Mouse (Mus musculus) thymus, postnatal 4 days (tissue): Measurements from ENCODE around the gene Ccdc187.
A peak's percentile ranks its signal among the peaks of the same experiment; 100 is the strongest.

Experiments used
- DNase-seq: peaks from one replicate; pipeline ENCODE4 v3.0.0; 2021

Gene Ccdc187

DNA sequence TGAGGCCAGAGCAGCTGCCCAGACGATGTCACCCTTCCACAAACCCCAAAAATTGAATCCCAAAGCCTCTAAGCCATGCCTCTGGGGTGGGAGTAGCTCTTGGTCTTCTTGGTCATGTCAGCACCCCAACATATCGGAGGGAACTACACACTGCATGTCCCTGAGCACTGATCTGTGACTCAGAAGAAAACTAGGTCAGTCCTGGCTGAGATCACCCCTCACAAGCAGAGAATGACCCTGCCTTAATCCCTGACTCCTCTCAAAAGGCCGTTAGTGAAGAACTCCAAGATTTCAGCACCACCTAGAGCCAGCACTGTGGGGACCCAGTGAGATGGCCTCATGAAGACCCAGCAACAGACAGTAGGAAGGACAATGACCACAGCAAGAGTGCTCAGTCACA lies 26.1 kb downstream of the Ccdc187 start:
- no peak for DNase-seq

DNA sequence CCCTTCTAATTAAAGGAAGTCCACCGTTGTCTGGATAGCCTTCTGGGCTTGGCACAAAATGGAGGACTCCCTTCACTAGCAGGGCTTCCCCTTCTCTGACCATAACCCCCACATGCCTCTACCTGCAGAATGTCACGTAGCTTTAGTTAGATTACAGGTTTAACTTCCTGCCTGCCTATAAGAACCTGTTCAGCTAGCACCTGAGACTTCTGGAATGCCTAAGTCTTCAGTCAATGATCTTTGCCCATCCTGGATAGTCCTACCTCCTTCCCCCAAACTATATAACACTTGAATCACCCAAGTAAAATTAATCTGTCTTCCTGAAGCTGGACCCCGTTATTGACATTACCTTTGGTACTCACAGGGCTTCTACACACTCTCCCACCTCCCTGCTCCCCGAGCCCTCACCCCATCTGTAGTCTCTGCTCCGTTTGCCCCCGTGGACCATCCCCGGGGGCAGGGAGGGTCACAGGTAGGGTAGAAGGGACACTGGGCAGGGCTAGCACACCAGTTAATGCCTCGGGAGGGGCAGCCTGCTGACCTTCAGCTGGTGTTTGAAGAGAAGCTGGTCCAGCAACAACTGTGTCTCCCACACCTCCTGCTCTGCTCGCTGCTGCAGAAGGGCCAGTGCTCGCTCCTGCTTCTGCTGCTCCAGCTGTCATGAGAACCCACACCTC lies 28.2 kb downstream of the Ccdc187 start:
- DNase-seq: no peak

DNA sequence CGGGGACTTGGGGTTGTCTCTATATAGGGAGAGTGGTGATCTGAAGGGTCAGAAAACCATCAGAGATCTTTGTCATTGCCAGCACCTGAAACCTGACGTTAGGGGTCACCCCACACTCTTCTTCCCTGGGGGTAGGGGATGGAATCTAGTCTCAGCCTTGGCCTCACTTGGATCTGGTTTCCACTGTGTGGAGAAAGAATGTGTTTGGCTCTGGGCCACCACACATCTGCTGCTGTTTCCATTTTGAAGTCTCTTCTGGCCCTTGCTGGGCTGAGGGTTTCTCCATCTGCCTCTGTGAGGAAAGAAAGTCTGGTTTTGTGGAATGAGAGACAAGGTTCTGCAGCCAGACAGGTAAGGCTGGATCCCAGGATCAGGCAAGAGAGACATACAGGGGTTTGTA lies 29.3 kb downstream of the Ccdc187 start:
- no peak for DNase-seq

DNA sequence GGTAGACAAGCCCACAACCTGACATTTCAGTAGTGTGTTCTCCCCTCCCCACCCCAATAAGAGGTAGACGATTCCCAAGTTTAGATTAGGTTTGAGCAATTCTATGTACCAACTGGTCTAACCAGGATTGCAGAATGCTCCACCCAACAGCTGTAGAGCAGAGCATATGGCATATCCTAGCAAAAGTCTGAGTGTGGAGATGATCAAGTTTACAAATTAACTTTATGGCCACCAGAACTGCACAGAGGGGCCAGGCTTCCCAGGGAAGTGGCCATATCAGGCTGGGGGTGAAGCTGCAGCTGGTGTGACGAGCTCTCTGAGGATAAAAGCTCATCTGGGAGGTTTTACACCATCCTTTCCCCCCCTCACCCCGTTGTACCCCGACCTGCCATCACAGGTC lies 29.7 kb downstream of the Ccdc187 start:
- DNase-seq: no peak

DNA sequence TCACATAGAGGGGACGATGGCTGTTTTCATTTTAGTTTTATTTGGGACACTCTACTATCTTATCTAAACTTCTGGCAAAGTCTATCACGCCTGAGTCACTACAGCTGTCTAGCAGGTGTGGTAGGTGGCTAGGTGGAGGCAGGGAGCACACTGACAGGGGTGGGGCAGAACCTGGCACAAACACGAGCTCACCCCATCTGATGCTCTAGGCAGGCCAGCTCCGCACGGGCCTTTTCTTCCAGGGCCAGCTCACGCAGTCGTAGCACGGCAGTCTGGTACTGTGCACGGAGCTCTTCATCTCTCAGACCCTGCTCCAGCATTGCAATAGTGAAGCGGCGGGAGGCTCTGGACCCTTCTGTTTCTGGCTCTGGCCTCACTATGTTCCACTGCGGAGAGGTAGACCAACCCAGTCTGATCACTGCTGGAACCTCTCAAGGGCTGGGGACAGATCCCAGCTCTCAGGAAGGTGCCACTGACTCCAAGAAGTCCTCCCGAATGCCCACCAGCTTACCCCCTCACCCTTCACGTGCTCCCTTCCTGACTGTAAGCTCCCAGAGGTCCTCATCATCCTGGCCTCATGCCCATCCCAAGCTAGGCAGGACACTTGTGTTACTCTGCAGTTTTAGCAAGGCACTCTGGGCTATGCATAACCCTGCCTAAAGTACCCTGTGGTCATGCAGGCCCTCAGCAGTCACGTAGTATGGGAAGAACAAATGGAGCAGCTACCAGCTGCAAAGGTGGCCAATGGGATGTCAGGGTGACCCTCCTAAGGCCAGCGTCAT lies 36.9 kb downstream of the Ccdc187 start:
- no peak for DNase-seq

DNA sequence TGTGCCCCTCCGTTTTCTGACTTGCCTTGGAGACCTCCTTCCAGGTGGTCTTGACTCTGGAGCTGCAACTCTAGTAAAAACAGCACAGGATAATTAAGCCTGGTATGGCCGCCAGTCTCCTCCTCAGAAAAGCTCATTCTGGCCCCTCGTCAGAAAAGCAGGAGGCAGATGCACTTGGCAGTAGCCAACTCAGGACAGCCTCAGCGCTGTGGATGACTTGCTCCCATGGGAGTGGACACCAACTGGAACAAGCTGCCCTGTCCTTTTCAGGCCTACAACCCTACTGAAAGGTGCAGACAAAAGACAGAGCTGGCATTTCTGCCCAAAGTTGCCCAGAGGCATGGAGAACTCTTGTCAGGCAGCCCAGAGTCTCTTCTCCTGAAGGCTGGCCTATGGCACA lies 39.5 kb downstream of the Ccdc187 start:
- no peak for DNase-seq

DNA sequence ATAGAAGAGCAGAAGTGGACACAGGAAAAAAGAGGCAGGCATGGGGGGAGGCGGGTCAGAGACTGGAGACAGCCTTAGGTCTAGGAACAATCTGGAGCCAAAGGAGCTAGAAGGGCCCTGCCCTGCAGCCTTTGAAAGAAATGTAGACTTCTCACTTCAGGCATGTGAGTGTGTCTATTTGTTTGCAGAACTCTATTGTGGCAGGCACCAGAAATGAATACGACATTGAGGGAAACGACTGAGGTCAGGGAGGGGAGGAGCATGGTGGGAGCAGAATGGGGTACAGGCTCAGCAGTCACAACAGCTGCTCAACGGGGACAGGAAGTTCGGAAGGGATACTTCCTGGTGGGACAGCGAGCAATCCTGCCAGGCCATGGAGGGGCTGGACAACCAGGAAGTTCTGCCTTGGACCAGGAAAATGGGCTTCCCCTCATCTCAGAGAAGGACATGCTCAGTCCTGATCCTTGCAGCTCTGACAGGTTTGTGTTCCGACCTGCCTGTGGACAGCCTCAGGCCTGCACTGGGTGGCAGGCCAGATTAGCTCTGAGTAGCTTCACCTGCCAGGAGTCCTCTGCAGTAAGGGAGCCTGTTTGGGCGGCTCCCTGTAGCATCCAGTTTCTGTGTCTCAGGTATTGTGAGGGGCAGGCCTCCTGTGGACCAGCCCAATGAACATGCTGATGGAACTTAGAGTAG lies 41.7 kb downstream of the Ccdc187 start:
- DNase-seq: no peak

DNA sequence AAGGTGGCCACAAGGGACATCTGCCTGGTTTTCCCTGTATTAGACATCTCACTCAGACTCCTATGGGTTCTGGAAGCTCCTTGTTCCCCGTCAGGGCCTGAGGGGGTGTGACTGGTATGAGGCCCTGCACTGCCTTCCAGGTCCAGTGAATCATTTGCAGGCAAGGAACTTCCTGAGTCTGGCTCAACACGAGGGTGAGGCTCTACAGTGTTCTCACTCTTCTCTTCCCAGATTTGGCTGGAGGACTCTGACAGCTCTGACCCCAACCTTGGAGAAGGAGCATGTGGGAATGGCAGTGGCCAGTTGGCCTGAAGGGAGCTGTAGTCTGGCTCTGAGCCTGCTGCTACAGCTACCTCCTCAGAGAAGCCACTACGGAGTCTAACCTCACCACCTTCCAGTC lies 46.8 kb downstream of the Ccdc187 start:
- DNase-seq: no peak

DNA sequence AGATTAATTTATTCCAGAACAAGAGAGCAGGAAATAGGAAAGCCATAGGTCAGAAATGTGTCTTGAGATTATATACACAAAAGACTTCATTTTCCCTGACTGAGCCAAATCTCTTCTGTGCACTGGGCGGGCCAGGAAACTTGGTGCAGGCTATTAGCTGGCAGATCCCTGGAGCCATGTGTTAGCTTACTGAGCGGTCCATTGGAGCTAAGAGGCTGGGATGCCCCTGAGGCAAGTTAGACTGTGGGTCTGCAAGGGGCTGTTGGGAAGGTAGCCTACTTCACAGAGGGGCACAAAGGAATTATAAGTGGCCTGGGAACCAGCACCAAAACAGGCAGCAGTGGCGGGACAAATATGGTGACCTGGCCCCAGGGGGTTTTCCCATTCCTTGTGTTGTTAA lies 53.5 kb downstream of the Ccdc187 start:
- no peak for DNase-seq

DNA sequence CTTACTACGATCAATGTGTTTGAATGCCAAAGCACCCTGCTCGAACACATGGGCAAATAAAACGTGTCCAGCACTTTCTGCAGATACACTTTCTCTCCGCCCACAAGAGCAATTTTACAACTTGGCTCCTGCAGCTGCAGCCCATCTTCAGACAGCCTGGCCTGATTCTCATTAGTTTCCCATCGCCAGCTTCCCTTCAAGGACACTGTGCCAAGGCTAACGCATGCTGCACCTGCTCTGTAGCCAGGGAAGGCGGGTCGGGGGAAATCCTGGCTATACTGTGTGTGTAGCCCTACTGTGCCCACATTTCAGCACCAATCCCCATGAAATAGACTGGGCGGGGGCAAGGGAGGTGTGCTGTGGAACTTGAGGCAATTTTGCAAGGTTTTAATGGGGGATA lies 54.0 kb downstream of the Ccdc187 start:
- no peak for DNase-seq

DNA sequence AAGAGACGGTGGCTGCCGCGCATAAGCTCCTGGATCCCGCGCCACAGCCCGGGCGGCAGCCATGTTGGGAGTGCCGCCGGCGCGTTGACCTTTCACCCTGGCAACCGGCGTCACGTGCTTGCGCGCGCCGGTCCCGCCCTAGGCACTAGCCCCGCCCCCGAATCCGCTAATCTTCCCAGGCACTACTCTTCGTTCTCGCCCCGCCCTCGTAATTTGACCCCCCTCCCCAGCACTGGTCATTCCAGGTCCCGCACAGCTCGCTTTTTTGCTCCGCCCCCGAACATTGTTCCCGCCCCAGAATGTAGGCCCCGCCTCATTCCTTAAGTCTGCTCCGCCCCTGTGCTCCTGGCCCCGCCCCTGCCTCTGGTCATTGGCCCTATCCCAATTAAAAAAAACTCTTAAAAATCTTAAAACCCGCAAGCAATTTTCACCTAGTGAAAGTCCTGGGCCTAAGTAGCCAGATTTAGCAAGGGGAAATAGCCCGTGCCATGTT lies 57.0 kb downstream of the Ccdc187 start, which contains the start of gene Qsox2:
Gene Qsox2 (minus strand): TSS at position 236 of the 493 bp plus-strand sequence.
- peak; percentile 93 for DNase-seq

DNA sequence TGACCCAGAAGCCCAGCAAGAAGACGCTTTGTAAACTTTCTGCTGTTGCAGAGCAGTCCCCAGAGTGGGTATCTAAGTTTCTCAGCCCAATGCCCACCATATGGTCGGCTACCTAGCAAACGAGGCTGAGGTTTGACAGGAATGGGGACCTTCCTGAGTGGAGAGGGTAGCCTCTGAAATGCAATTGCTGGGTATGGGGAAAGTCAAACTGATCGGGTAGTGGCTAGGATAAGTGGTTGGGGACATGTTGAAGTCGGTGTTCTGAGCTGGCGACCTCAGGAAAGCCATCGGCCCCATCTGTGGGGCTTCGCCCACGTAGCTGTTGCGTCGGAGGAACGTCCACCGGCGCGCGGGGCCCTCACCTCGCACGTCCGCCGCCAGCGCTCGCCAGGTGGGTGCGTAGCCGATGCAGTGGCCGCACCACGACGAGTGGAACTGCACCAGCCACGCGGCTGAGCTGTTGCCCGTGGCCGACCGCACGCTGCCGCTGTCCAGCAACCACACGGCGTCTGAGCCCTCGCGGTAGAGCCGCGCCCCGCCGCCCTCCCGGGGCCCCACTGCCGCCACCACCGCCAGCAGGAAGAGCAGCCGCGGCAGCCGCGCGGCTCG lies 57.6 kb downstream of the Ccdc187 start:
- DNase-seq: no peak

DNA sequence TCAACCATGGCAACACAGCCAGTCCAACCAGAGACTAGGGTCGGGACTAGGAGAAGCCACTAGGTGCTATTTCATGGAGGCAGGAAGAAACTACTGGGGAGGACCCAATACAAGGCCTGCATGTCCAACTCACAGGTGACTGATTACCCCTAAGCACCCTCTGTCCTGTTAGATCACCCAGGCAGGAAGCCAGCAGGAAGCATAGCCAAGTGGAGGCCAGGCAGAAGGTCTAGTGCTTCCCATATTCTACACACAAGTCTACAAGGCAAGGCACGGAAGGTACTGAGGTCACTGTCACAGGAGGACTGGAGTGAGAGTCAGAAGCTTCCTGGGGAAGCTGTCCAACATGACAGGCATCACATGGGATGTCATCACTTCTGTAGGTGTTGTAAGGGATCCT lies 59.6 kb downstream of the Ccdc187 start:
- DNase-seq: peak; percentile 22

DNA sequence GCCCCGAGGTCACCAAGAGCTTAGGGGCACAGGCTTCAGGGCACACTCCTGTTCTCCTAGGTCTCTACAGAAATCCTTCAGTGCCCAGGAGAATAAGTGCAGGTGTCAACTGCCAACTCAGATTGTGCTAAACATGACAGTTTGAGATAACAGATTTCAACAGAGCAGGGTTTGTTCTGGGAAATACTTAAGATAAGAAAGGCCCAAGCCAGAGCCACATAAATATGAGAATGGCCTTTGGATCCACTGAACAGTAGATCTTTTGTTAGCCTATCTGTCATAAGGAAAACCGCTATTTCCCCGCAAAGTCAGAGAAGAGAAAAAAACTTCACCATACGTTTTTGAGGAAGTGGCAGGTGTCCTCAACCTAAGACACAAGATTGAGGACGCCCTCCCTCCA lies 60.1 kb downstream of the Ccdc187 start:
- no peak for DNase-seq

DNA sequence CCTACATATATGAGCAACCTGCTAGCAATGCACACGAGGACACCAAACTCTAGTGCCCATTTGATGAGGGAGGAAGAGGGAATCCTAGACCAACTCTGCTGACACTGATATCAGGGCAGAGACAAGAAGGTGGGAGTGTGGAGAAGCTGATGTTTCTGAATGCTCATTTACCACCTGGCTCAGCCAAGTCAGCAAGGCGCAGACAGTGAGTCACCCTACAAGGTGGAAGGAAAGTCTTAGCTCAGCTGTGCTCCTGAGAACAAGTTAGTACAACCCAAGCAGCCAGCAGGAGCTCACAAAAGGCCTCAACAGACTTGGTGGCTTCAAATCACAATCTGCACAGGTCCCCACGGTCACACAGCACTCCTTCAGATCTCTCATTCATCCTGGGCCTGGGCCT lies 63.0 kb downstream of the Ccdc187 start:
- DNase-seq: no peak

DNA sequence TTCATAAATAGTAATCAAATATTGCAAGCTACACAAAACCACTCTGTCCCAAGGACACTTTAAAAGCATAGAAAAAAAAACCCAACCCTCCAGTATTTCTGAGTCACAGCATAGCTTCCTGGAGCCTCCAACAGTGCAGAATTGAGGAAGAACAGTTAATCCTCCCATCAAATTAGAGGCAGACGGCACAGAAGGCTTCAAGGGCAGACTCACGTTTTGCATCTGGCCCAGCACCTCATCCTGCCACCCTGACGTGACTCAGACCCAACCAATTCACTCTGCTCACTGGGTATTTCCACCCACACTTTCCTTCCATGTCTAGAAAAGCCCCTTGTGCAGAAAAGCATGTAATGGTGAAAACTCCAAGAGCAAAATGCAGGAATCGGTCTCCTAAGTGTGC lies 64.1 kb downstream of the Ccdc187 start:
- DNase-seq: no peak

DNA sequence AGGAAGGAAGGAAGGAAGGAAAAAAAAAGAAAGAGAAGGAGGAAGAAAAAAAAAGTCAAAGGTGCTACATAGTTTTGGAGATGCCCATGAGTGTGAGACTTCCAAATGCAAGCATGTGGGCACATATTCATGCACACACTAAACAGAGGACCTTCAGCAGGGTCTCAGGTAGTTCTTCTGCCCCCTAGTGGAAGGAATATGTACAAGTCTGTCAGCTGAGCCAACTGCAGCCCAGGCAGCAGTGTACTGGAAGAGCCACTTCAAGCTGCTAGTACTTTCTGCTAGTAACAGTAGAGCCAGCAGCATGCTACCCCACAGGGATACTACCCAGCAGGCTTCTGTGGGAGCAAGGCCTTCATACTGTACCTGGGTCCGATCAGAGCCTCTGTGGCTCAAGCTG lies 66.6 kb downstream of the Ccdc187 start:
- DNase-seq: peak; percentile 42

DNA sequence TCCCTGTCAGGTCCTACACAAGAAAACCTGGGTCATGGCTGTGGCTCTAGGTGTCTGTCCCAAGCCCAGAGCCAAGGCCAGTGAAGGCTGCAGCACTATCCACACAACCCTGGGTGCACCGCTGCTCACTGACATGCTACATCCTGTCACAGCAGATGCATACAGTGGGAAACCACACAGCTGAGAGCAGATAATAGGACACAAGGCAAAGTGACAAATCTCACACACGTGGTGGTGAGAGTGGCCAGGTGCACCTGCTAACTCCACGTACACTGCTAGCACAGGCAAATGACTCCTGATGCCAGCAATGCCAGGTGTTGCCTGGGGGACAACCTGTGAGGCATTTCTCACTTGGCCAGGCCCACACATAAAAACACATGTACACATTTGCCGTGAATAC lies 69.1 kb downstream of the Ccdc187 start:
- DNase-seq: peak; percentile 55

DNA sequence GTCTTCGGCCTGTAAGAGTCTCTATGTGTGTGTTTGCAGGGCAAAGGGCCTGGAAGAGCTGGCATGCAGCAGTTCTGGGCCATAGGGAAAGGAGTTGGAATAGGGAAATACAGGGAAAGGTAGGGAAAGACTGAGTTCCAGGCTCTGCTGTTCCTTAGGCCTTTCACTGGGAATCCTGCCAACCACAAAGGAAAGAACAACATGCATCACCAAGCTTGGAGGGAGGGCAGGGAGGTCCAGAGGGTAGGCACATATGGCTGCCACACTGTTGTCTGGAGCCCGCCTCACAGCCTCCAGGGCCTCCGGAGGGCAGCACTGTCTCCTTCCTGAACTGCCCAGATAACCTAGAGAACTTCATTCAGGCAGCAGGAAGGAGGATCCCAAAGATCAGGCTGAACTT lies 70.4 kb downstream of the Ccdc187 start:
- DNase-seq: no peak

DNA sequence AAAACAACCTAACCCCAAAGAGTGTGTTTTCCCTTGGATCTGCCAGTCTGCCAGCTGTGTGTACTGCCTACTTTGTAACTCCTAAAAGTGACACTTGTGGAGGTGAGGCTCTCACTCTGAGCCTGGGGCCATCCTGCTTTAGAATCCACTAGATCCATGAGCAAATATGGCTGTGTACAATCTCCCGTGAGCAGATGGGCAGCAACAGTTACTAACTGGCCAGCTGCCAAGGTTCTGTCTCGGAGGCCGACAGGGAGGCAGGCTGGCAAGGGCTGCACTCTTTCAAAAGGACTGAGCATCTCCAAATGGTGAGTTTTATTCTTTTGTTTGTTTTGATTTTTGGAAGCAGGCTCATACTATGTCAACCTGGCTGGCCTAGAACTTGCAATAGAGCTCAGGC lies 79.8 kb downstream of the Ccdc187 start:
- DNase-seq: no peak

DNA sequence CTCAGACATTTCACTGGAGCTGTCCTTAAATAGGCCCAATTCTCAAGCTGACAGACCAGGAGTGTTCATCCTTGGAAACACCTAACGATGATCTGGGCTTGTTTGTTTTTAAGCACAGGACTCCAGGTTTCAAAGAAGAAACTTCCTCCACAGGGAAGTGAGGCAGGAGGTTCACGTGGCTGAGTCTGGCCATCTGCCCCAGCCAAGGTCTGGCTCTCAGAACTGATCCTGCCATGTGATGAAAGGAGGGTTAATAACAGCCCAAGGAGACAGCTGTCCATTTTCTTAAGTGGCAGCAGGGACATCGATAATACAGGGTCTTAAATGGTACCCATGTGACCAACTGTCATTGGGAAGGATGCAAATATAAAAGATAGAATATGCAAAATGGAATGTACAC lies 84.8 kb downstream of the Ccdc187 start:
- DNase-seq: no peak

DNA sequence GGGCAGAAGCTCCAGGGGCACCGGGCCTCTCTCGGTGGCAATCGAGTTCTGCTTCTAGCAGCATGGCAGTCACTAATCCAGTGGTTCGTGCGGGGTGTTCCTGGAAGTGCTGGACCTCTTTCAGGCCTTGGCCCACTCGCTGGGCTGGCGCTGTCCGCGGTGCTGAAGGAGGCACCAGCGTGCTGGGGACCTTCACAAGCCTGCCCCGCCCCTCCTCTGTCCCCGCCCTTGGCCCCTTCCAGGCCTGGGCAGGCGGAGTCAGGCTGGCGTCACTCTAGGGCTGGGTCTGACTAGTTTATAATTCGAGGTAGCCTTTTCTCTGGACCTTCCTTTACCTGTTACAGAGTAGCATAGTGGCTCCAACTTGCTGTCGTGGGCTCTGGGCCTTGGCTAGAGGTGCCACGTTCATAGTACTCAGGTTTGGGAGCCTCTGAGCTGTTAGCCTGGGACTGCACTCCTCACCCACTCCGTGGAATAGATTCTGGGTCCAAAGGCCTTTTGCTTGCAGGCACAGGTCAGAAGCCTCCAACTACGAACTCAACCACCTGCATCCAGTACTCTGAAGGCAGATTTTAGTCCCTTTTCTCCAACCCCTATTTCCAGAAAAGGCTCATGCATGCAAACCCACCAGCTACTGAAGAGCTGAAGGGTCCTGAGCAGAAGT lies 86.1 kb downstream of the Ccdc187 start, which contains the start of gene Lhx3:
Gene Lhx3 (minus strand): TSS at position 164 of the 664 bp plus-strand sequence.
- peak; percentile 91 for DNase-seq

DNA sequence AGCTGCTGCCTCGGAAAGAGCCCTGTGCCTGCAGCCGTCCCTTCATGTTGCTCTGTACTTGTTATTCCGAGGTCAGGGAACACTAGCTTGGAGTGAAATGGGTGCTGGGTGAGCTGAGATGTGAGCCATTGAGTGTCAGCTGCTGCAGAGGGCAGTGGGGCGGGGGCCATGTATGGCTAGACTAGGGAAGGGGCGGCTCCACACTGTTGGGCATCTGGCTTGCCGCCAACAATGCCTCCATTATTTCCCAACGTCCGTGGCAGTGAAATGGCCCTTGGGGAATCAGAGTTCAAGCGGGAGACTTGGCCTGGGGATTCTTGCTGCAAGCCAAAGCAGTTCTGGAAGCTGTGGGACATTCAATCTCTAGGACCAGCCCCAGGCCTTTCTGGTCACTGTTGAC lies 86.8 kb downstream of the Ccdc187 start:
- no peak for DNase-seq
